Mouse (Mus musculus) forebrain, embryonic 16.5 days (tissue): Measurements from ENCODE around the gene Flad1. TPM values are rescaled to one million over a fixed set of nuclear protein-coding genes. Genes with fewer than 3 reads are reported as not detected.

Experiments
- ATAC-seq: fragments of 200-750 bp; cut with Nextera tagmentation; 2 replicates; pipeline ENCODE4 v1.8.0; 2017; ENCODE audit warnings: mild to moderate bottlenecking, moderate library complexity
- H3K27ac ChIP-seq: fragments of 300-500 bp; sonication (generic); 2 replicates; pipeline ENCODE4 v1.5.1; 2014; ENCODE audit warnings: low read length, control low read depth
- H3K27me3 ChIP-seq: fragments of 300-500 bp; sonication (generic); replicated peaks from 2 replicates; pipeline ENCODE4 v1.6.1; 2014; ENCODE audit warnings: low read length; ENCODE audit not compliant: control insufficient read depth, insufficient read depth
- H3K36me3 ChIP-seq: fragments of 300-500 bp; sonication (generic); 2 replicates; pipeline ENCODE4 v1.6.1; 2014; ENCODE audit not compliant: control insufficient read depth, insufficient read depth
- H3K4me1 ChIP-seq: fragments of 300-500 bp; sonication (generic); replicated peaks from 2 replicates; pipeline ENCODE4 v1.6.1; 2014; ENCODE audit warnings: low read length; ENCODE audit not compliant: control insufficient read depth, insufficient read depth
- H3K4me2 ChIP-seq: fragments of 300-500 bp; sonication (generic); 2 replicates; pipeline ENCODE4 v1.6.1; 2014; ENCODE audit warnings: mild to moderate bottlenecking, low read length, control low read depth
- H3K4me3 ChIP-seq: fragments of 300-500 bp; sonication (generic); replicated peaks from 2 replicates; pipeline ENCODE4 v1.5.1; 2014; ENCODE audit warnings: mild to moderate bottlenecking, low read length, control low read depth
- H3K9ac ChIP-seq: fragments of 300-500 bp; sonication (generic); replicated peaks from 2 replicates; pipeline ENCODE4 v1.6.1; 2014; ENCODE audit warnings: low read depth, low read length, control low read depth
- H3K9me3 ChIP-seq: fragments of 300-500 bp; sonication (generic); 2 replicates; pipeline ENCODE4 v1.6.1; 2016; ENCODE audit warnings: low read length; ENCODE audit not compliant: control insufficient read depth
- whole genome bisulfite sequencing: fragments of 180-500 bp; shearing (Covaris S2); extraction: QIAGEN DNeasy Blood & Tissue Kit; methylation state at CpG from one replicate; pipeline ENCODE4 v1.1.7; 2014; 5-methylcytosine and 5-hydroxymethylcytosine counted together
- polyA plus RNA-seq: library from polyadenylated mRNA; unstranded; fragments of >200 nt; fragmentation: Nextera tagmentation; extraction: Ambion mirVana; gene quantifications from 2 replicates; pipeline ENCODE4 v1.2.1, GENCODE M21; 2015

The Flad1 gene
- polyA plus RNA-seq, 1 experiment from 2014 or later, result 43.6 TPM

GRCm38 (mm10) chr3:89351271-89351670 is 60.4 kb downstream of the Flad1 start:
- no peak overlapping the region for H3K4me2 ChIP-seq
- H3K9ac ChIP-seq, result no peak overlapping the region
- ATAC-seq, result no peak
- no peak overlapping the region for H3K4me3 ChIP-seq
- WGBS, result 79% methylated on average over 5 of the region's 5 CpGs
- H3K27me3 ChIP-seq, result no peaks in the 10 kb centered on the region
- no peaks in the 10 kb centered on the region for H3K9me3 ChIP-seq
- H3K27ac ChIP-seq, result no peak overlapping the region
- peaks cover 12% of the 10 kb centered on the region; the same call in 1 of the 2 replicates for H3K4me1 ChIP-seq
- H3K36me3 ChIP-seq, result no peaks in the 10 kb centered on the region

Other genes starting within 250 kb of the Flad1 start
- gene Clk2, start 247.1 kb downstream of the Flad1 start, polyA plus RNA-seq, result 19.2 and 23.9 TPM in 2 replicates
- gene Scamp3, start 234.4 kb downstream of the Flad1 start, polyA plus RNA-seq, result 125 and 128 TPM in 2 replicates
- gene Fam189b, start 228.7 kb downstream of the Flad1 start, polyA plus RNA-seq, result 26.5 and 30.7 TPM in 2 replicates
- 44.8 and 46.7 TPM in 2 replicates for gene Gba, start 208.9 kb downstream of the Flad1 start, polyA plus RNA-seq
- 61.5 and 84.2 TPM in 2 replicates for gene Thbs3, start 196.7 kb downstream of the Flad1 start, polyA plus RNA-seq
- gene Mtx1, start 184.8 kb downstream of the Flad1 start, polyA plus RNA-seq, result 180 and 183 TPM in 2 replicates
- gene Muc1, start 182.8 kb downstream of the Flad1 start, polyA plus RNA-seq, result 1.6 and 1.7 TPM in 2 replicates
- gene Krtcap2, start 165.9 kb downstream of the Flad1 start, polyA plus RNA-seq, result 187 and 195 TPM in 2 replicates
- gene Trim46, start 165.6 kb downstream of the Flad1 start, polyA plus RNA-seq, result 62.5 and 76.1 TPM in 2 replicates
- 67.0 and 73.5 TPM in 2 replicates for gene Dpm3, start 152.5 kb downstream of the Flad1 start, polyA plus RNA-seq
- 38.6 and 41.2 TPM in 2 replicates for gene Slc50a1, start 141.3 kb downstream of the Flad1 start, polyA plus RNA-seq
- gene Efna1, start 130.7 kb downstream of the Flad1 start, polyA plus RNA-seq, result 8.3 and 9.5 TPM in 2 replicates
- 55.3 and 55.8 TPM in 2 replicates for gene Efna3, start 88.9 kb downstream of the Flad1 start, polyA plus RNA-seq
- 14.1 and 16.7 TPM in 2 replicates for gene Efna4, start 73.8 kb downstream of the Flad1 start, polyA plus RNA-seq
- gene Adam15, start 61.9 kb downstream of the Flad1 start, polyA plus RNA-seq, result 40.4 and 55.2 TPM in 2 replicates
- 0.27 TPM in 1 of 2 replicates, not detected in the other for gene Dcst2, start 49.9 kb downstream of the Flad1 start, polyA plus RNA-seq
- gene Dcst1, start 46.6 kb downstream of the Flad1 start, polyA plus RNA-seq, result 1.2 and 1.3 TPM in 2 replicates
- 0.51 and 0.77 TPM in 2 replicates for gene Zbtb7b, start 17.1 kb downstream of the Flad1 start, polyA plus RNA-seq
- 0.77 TPM in 1 of 2 replicates, not detected in the other for gene Lenep, start 9.1 kb downstream of the Flad1 start, polyA plus RNA-seq
- gene Cks1b, start 6.5 kb upstream of the Flad1 start, polyA plus RNA-seq, result 139 and 156 TPM in 2 replicates
- gene Shc1, start 6.6 kb upstream of the Flad1 start, polyA plus RNA-seq, result 14.4 and 17.2 TPM in 2 replicates
- 40.0 and 43.7 TPM in 2 replicates for gene Pygo2, start 18.3 kb upstream of the Flad1 start, polyA plus RNA-seq
- gene Pbxip1, start 24.8 kb upstream of the Flad1 start, polyA plus RNA-seq, result 11.1 and 14.4 TPM in 2 replicates
- 70.2 and 92.5 TPM in 2 replicates for gene Pmvk, start 42.7 kb upstream of the Flad1 start, polyA plus RNA-seq
- 8.1 and 8.2 TPM in 2 replicates for gene Kcnn3, start 108.3 kb upstream of the Flad1 start, polyA plus RNA-seq